Mouse (Mus musculus) liver, adult (tissue): Measurements from ENCODE around the gene 1700021F05Rik.

Experiments used
- GATA4 ChIP-seq: IDR thresholded peaks from 2 replicates; pipeline ENCODE4 v1.6.1; 2014; ENCODE audit warnings: mild to moderate bottlenecking, low read length; ENCODE audit not compliant: insufficient replicate concordance

Gene 1700021F05Rik

DNA sequence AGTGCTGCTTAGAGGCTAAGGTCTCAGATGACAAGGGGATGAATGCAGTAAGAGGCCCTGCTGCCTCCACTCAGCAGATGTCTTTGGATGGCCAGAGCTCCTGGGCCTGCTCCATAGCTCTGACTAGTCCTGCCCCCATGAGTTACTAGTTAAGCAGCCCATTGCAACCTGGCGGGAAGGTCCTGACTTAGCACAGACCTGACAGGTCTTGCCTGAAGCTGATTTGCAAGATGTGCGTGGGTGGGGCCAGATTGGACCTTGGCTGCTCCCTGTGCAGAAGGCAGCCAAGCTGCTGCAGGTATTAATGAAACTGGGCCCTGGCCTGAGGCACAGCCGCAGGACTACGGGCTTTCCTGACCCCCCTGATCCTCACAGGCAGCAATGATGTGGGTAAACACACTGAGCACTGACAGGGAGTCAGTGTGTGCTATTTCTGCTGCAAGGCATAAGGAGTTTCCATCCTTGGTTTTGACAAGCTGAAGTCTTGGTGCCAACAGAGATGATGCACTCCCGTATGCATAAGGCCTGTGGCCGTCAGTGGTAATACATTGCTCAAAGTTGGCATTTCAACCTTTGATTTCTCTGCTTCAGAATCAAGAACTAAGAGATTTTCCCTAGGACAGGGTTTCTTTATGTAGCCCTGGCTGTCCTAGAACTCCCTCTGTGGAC lies 23.7 kb downstream of the 1700021F05Rik start:
- no peak for TF ChIP-seq GATA4

DNA sequence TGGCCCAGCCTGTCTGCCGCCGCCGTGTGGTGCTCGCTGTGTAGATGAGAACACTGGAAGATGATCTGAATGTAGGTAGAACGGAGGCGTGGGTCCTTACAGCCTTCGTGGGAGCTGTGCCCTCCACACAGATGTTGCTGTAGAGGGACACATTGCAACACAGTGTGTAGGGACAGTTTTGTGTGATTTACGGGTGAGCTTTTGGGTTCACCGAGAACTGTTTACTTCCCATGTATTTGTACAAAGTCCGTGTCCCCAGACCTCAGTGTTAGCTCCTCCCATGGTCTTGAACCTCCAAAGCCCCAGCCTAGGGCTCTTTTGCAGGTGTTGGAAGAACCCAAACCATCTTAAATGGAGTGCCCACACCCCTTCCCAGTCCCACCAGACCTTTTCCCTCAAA lies 27.8 kb downstream of the 1700021F05Rik start:
- TF ChIP-seq GATA4 = no peak

DNA sequence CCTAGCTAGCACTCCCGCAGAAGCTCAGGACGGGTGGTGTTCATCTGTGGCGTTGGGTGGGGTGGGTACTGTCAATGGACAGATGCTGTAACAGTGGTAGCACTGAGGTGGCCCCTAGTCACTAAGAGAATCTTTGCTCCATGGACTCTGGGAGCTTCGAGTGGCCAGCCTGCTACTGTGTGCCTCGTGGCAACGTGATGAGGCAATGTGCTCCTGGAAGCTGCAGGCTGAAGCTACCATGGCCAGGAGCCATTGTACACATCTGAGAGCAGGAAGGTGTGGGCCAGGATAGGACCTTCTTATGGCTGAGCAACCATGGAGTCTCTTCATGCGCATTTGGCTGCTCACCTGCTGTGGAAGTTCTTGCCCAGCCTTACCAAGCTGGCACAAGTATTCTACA lies 31.6 kb downstream of the 1700021F05Rik start:
- TF ChIP-seq GATA4 = no peak

DNA sequence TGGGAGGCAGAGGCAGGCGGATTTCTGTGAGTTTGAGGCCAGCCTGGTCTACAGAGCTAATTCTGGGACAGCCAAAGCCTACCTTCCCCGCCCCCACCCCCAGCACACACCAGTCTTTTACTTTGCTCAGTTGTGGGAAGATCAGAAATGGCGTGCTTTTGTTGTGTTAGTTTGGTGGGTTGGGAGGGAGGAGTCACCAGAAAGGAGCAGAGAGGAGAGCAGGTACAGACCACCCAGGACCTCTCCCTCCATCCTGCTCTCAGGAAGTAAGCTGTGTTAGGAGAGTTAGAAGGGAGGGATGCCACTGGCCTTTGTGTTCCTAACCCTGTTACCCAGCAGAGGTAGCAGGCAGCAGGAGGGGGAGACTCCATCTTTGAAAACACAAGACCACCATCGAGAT lies 33.7 kb downstream of the 1700021F05Rik start:
- no peak for TF ChIP-seq GATA4

DNA sequence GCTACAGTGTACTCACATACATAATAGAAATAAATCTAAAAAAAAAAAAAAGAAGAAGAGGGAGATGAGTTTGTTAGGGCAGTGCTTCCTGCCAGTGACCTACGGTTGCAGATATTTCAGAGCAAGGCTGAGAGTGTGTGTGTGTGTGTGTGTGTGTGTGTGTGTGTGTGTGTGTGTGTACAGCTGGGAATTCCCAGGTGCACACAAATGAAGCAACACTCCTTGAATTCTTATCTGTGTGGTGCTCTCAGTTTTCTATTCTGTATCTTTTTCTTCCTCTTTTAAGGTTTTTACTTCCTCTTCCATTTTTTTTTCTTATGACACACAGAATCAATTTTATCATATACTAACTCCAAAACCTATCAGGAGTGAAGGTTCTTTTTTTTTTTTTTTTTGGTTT lies 36.5 kb downstream of the 1700021F05Rik start:
- TF ChIP-seq GATA4 = no peak

DNA sequence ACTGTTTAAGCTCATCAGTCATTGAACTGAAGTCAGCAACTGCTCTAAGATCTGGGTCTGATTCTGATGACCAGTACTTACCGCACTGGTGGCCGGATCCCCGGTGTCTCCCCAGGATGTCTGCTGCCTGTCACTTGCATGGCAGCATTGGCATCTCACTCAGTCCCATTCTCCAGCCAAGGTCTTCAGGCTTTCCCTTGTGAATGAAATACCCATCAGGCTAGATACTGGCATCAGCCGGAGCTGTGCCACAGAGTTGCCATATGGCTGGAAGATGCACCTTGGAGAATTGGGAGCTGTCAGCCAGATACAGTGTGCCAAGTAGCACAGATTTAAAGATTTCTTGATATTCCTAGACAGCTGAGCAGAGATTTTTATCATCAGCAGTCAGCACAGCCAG lies 38.2 kb downstream of the 1700021F05Rik start:
- TF ChIP-seq GATA4 = no peak

DNA sequence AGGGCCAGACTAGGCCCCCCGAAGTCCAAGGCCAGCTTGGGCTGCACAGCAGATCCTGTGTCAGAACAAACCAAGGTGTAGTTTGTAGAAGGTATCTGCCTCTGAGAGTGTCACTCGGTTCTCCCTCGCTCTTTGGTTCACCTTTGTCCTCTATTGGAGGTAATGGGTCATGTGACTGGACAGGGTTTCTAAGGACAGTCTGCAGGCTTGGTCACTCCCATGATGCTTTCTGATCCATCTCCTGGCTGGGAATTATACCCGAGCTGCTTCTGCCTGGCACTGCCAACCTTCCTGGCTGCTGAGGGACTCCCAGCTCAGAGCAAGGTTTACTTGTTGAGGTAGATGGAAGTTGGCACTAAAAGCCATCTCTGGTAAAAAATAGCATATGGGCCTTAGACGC lies 49.9 kb downstream of the 1700021F05Rik start:
- no peak for TF ChIP-seq GATA4

DNA sequence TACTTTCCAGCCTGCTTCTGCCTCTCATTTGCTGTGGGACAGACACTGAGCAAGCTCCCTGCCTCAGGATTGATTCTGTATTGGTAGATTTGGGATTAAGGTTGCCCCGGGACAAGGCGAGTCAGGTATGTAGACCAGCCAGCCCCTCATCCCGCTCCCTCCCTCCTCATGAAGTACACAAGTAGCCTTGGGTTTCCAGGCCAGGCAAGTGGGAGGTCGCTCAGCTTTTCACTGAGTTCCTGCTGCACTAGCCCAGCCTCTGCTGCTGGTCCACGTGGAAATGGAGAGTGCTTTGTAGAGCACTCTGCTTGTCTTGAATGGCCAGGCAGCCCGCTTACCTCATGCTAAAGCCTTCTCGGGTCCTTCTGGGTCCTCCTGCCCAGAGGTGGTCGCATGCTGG lies 50.8 kb downstream of the 1700021F05Rik start:
- TF ChIP-seq GATA4 = no peak

DNA sequence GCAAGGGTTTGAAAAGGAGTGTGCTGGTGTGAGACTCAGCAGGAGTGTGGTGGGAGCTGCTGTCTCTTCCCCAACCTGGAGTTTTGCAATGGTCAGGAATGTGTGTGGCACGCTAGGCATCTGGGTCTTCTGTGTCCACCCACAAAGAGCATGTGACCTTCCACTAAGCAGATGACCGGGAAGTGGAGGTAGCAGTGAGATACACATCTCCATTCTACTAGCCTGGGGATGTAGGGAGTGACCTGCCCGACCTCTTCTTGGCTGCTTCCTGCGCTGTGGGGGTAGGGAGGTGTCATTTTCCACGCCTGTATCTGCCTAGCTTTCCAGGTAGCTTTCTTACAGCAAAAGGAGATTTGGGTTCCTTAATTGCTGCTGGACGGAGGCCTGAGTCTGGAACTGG lies 51.2 kb downstream of the 1700021F05Rik start:
- TF ChIP-seq GATA4 = no peak

DNA sequence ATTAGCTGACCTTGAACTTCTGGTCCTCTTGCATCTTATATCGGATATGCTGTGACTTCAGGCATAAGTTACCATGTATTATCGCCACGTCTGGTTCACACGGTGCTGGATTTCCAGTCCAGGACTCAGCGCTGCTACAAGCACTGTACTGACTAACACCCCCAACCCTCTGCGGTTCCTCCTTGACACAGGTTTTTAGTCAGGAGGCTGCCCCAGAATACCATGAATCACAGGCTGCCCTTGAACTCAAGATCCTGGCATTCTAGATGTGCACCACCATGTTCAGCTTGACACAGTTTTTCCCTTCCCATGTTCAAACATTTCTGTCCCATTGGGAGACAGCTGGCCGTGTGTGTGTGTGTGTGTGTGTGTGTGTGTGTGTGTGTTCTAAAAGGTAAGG lies 51.7 kb downstream of the 1700021F05Rik start:
- TF ChIP-seq GATA4 = no peak

DNA sequence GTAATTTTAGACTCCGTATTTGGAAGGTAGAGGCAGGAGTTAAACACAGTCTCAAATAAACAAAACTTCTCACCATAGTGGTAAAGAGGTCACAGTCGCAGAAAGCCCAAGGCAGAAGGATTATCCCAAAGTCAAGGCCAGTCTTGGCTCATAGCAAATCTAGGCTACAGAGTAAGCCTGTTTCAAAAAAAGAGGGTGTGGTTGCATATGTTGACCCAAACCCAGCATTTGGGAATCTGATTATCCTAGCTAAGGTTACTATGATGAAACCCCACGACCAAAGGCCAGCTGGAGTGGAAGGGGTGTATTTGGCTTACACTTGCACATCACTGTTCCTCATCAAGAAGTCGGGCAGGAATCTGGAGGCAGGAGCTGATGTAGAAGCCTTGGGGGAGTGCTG lies 52.5 kb downstream of the 1700021F05Rik start:
- no peak for TF ChIP-seq GATA4

DNA sequence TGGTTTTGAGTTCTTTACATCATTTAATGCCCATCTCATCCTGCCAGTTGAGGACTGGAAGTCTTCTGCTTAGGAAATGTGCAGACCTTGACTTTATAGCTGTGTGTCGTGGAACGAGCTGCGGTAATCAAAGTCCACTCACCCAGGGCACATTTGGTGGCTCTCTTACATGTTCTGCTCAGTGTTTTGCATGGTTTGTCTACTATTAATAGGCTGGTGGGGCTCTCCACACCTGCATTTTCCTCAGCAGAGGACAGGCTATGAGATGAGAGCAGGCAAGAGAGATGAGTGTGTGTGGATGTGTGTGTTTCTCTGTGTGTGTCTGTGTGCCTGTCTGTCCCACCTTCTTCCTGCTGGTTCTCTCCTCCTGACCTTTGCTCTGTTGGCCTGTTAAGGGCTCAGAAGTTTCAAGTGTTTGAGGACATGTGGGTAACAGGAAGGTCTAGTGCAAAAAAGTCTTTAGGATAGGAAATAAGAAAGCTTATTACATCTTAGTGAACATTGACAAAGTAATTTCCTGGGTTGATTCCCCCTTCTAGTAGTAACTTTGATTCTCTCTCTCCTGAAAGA lies 53.3 kb downstream of the 1700021F05Rik start:
- no peak for TF ChIP-seq GATA4

DNA sequence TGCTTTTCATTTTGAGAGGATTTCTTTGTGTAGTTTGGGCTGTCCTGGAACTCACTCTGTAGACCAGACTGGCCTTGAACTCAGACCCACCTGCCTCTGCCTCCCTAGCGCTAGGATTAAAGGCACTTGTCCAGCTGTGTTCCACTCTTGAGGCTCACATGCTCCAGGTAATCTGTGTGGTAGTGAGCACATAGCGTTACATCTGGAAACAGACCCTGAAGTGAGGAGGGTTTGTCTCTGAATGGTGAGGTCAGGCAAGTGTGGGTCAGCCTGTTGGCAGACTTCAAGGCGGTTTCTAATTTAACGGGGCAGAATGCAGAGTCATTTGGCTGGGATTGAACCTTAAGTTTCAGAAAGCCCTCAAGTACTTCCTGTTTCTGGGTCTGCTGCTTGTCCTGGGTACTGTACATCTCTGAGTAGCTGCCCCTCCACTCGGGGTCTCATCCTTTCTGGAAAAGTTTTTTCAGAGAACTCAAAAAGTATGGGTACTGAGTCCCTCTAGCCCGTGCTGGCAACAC lies 55.0 kb downstream of the 1700021F05Rik start:
- no peak for TF ChIP-seq GATA4

DNA sequence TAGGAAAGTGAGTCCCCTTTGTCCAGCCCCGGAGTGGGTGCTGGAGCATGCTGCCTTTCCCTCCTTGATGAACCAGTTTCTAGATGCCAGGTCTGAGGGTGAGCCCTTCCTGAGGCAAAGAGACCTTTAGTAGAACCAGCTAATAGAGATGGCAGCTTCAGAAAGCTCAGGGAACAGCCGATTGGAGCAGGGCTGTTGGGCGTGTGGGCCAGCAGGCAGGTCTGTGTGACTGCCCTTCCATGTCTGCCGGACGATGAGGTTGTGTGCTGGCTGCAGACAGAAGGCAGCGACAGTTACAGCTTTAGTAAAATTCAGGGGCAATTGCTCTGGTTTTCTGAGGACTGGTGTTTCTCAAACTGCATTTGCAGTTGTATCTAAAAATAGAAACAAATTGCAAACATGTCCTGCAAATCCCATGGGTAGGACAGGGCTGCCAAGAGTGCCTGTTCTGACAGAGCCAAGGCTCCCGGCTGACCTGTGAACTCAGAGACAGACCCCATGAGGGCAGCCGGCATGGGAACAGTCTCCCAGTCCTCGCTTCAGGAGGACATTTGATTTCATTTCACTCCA lies 57.3 kb downstream of the 1700021F05Rik start:
- TF ChIP-seq GATA4 = no peak

DNA sequence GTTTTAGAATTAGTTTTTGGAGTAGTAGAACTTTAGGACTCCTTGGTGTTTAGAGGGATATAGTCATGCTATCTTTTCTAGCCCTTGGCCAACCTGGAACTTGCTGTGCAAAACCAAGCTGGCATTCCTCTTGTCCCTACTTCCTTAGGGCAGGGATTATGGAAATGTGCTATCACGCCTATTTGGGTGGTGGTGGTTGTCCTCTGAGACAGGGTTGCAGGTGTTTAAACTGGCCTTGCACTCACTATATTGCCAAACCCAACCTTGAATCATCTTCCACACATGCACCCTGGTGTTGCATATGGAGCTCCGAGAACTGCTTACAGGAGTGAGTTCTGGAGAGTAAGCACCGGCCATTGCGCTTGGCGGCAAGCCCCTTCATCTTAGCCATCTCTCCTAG lies 58.8 kb downstream of the 1700021F05Rik start:
- TF ChIP-seq GATA4 = no peak

DNA sequence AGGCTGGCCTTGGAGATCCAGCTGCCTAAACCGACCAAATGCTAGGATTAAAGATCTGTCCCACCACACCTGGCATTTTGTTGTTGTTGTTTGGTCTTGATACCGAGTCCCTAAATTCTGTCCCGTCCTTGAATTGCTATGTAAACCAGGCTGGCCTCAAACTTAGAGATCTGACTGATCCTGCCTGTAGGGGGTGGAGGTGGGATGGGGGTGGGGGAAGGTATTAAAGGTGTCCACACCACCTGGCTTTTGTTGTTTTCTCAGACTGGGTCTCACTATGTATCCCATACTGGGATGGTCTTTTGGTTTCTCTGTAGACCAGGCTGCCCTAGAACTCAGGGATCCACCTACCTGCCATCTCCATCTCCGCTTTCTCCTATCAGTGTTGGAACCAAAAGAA lies 59.6 kb downstream of the 1700021F05Rik start:
- no peak for TF ChIP-seq GATA4
